27 mouse cellular contexts compared by ENCODE assay signal in genomic region chr1:58244487-58244886, GRCm38 (mm10). TPM values are rescaled to one million over a fixed set of nuclear protein-coding genes. Genes with fewer than 3 reads are reported as not detected.
"Had no signal": no experiment of that assay in that cellular context is flagged by ENCODE, and none has a peak within 500 bp of the region (broad histone marks: within the 10 kb centered on the region; RNA-seq: fewer than 3 reads in every experiment).

No protein-coding gene starts in this region.

- ATAC-seq: liver, postnatal 0 days; lung, postnatal 0 days had no signal

- H3K4me3 ChIP-seq: kidney, embryonic 15.5 days; limb, embryonic 12.5 days; limb, embryonic 15.5 days had no signal

- DNase-seq: kidney, adult 11 months; kidney, adult 8-10 months; kidney, postnatal 10 days; kidney, postnatal 36 days; left cerebral cortex, postnatal 4 days; liver, postnatal 0 days; lung, embryonic 14.5 days; lung, postnatal 36 days; midbrain, embryonic 14.5 days; right cerebral cortex, adult 18-20 months; right cerebral cortex, postnatal 14 days; right cerebral cortex, postnatal 4 days; thymus, adult 2 months; thymus, postnatal 25 days had no signal

- H3K9me3 ChIP-seq: kidney, embryonic 15.5 days; limb, embryonic 12.5 days; limb, embryonic 15.5 days had no signal

- H3K36me3 ChIP-seq: kidney, embryonic 15.5 days; limb, embryonic 12.5 days; limb, embryonic 15.5 days had no signal

- H3K4me1 ChIP-seq: kidney, embryonic 15.5 days; limb, embryonic 12.5 days; limb, embryonic 15.5 days had no signal

- H3K9ac ChIP-seq: kidney, embryonic 15.5 days; limb, embryonic 12.5 days; limb, embryonic 15.5 days; liver, embryonic 14.5 days; liver, postnatal 0 days; lung, embryonic 14.5 days had no signal

- H3K27ac ChIP-seq: kidney, embryonic 15.5 days; limb, embryonic 12.5 days; limb, embryonic 15.5 days; liver, embryonic 14.5 days; stomach, postnatal 0 days had no signal

- H3K27me3 ChIP-seq: kidney, embryonic 15.5 days; limb, embryonic 12.5 days; limb, embryonic 15.5 days had no signal

- H3K4me2 ChIP-seq: kidney, embryonic 15.5 days; limb, embryonic 12.5 days; limb, embryonic 15.5 days; liver, embryonic 11.5 days; lung, embryonic 14.5 days; midbrain, embryonic 11.5 days had no signal

RNA-seq across cellular contexts. Expression of gene Aox2, which starts 33.6 kb away (rescaled TPM):
- total RNA-seq: layer of hippocampus, postnatal 14 days; left cerebral cortex, postnatal 4 days; megakaryocyte-erythroid progenitor cell, adult 5-6 weeks had no signal
- polyA plus RNA-seq: liver, embryonic 11.5 days; lung, embryonic 14.5 days; midbrain, embryonic 11.5 days; midbrain, postnatal 0 days; neural tube, embryonic 11.5 days; neural tube, embryonic 14.5 days had no signal

RNA-seq across cellular contexts. Expression of gene Aox4, which starts 34.3 kb away (rescaled TPM):
- total RNA-seq: megakaryocyte-erythroid progenitor cell, adult 5-6 weeks had no signal
- polyA plus RNA-seq: liver, postnatal 0 days; midbrain, embryonic 11.5 days had no signal
